Mouse (Mus musculus) lung, embryonic 14.5 days (tissue): ENCODE results near the gene Olfr78. TPM values are rescaled to one million over a fixed set of nuclear protein-coding genes. Genes with fewer than 3 reads are reported as not detected.

Experiments
- ATAC-seq: fragments of 200-750 bp; cut with Nextera tagmentation; 2 replicates; pipeline ENCODE4 v1.8.0; 2017; ENCODE audit warnings: mild to moderate bottlenecking, moderate TSS enrichment, moderate library complexity; ENCODE audit not compliant: insufficient read depth
- DNase-seq: peaks from one replicate; pipeline ENCODE4 v3.0.0-alpha.2; 2015
- H3K27ac ChIP-seq: fragments of 300-500 bp; sonication (generic); 2 replicates; pipeline ENCODE4 v1.5.1; 2014; ENCODE audit warnings: low read depth, mild to moderate bottlenecking, moderate library complexity
- H3K27me3 ChIP-seq: fragments of 300-500 bp; sonication (generic); 2 replicates; pipeline ENCODE4 v1.6.1; 2014; ENCODE audit warnings: low read length, control low read depth; ENCODE audit not compliant: insufficient read depth
- H3K36me3 ChIP-seq: fragments of 300-500 bp; sonication (generic); 2 replicates; pipeline ENCODE4 v1.6.1; 2014; ENCODE audit warnings: control low read depth; ENCODE audit not compliant: insufficient read depth
- H3K4me1 ChIP-seq: fragments of 300-500 bp; sonication (generic); 2 replicates; pipeline ENCODE4 v1.6.1; 2014; ENCODE audit warnings: antibody characterized with exemption, control low read depth; ENCODE audit not compliant: insufficient read depth
- H3K4me2 ChIP-seq: fragments of 300-500 bp; sonication (generic); 2 replicates; pipeline ENCODE4 v1.6.1; 2014; ENCODE audit warnings: mild to moderate bottlenecking
- H3K4me3 ChIP-seq: fragments of 300-500 bp; sonication (generic); 2 replicates; pipeline ENCODE4 v1.5.1; 2014; ENCODE audit warnings: low read depth, low read length
- H3K9ac ChIP-seq: fragments of 300-500 bp; sonication (generic); 2 replicates; pipeline ENCODE4 v1.6.1; 2014
- H3K9me3 ChIP-seq: fragments of 300-500 bp; sonication (generic); 2 replicates; pipeline ENCODE4 v1.6.1; 2016; ENCODE audit warnings: low read depth, low read length, control low read depth
- CTCF ChIP-seq: IDR thresholded peaks from 2 replicates; pipeline ENCODE4 v1.5.1; 2016; ENCODE audit warnings: antibody characterized with exemption, low read depth
- WGBS: fragments of 180-500 bp; shearing (Covaris S2); extraction: QIAGEN DNeasy Blood & Tissue Kit; methylation state at CpG from one replicate; pipeline ENCODE4 v1.1.7; 2014; 5-methylcytosine and 5-hydroxymethylcytosine counted together
- polyA plus RNA-seq: library from polyadenylated mRNA; unstranded; fragments of >200 nt; fragmentation: Nextera tagmentation; extraction: Ambion mirVana; gene quantifications from 2 replicates; pipeline ENCODE4 v1.2.1, GENCODE M21; 2014

Gene Olfr78
- polyA plus RNA-seq, 1 experiment from 2014 or later: 0.09 TPM

DNA sequence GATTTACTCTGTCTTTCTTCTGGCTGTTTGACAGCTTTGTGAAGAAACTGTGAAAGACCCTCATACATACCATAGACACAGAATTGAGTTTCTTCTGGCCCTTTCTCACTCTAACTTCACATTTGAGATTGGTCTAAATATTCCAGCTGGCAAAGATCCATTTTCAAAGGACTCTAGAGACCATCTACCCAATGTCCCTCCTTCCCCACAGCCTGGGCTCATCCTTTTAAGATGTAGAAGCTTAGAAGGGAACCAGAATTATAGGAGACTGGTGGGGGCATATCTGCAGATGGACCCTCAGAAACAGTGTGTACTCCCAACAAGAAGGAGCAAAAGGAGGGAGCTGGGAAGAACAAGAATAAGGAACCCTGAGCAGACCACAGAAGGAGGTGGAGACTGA lies 57.4 kb downstream of the Olfr78 start, which contains the start of gene Olfr558:
TSS of gene Olfr558 (plus strand) at position 301 of the 400 bp plus-strand sequence.
- ATAC-seq (no peak), DNase-seq (no peak)
- Histone ChIP-seq H3K27ac (no peak within 1 kb of the TSS), H3K4me3 (no peak within 1 kb of the TSS), H3K4me2 (no peak within 1 kb of the TSS), H3K4me1 (no peaks in the 10 kb centered on the region), H3K9ac (no peak within 1 kb of the TSS), H3K36me3 (no peaks in the 10 kb centered on the region), H3K27me3 (no peaks in the 10 kb centered on the region), H3K9me3 (no peaks in the 10 kb centered on the region)
- no peak for TF ChIP-seq CTCF

DNA sequence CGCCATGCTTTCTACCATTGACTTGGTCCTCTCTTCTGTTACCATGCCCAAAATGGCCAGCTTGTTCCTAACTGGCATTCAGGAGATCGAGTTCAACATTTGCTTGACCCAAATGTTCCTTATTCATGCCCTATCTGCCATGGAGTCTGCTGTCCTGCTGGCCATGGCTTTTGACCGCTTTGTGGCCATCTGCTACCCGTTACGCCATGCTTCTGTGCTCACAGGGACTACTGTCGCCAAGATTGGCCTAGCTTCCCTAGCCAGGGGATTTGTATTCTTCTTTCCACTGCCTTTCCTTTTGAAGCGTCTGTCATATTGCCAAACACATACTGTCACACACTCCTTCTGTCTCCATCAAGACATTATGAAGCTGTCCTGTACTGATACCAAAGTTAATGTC lies 60.8 kb downstream of the Olfr78 start:
- Histone ChIP-seq H3K4me1 (no peaks in the 10 kb centered on the region), H3K27ac (no peak overlapping the region), H3K9me3 (no peaks in the 10 kb centered on the region), H3K4me2 (no peak overlapping the region), H3K36me3 (no peaks in the 10 kb centered on the region), H3K27me3 (no peaks in the 10 kb centered on the region), H3K4me3 (no peak overlapping the region), H3K9ac (no peak overlapping the region)
- 77% methylated on average over 7 of the region's 7 CpGs for WGBS
- ATAC-seq: no peak
- DNase-seq: no peak
- TF ChIP-seq CTCF: no peak

- no peak for ATAC-seq
- peak; percentile 84 for TF ChIP-seq CTCF
These were observed 63.7 kb downstream of the Olfr78 start, which contains the start of gene Olfr557 for GRCm38 (mm10) chr7:102695358-102696125. Gene Olfr557, plus strand, starts transcription at chr7:102695910.

More at GRCm38 (mm10) chr7:102695358-102696125, 63.7 kb downstream of the Olfr78 start, which contains the start of gene Olfr557:
- Histone ChIP-seq H3K4me3 (no peak within 1 kb of the TSS), H3K4me2 (no peak within 1 kb of the TSS), H3K27ac (no peak within 1 kb of the TSS), H3K4me1 (no peaks in the 10 kb centered on the region), H3K36me3 (no peaks in the 10 kb centered on the region), H3K27me3 (no peaks in the 10 kb centered on the region), H3K9ac (no peak within 1 kb of the TSS), H3K9me3 (no peaks in the 10 kb centered on the region)
- WGBS: 78% methylated on average over 5 of the region's 5 CpGs
- peak; percentile 74 for DNase-seq

Other genes with a start within 250 kb of the Olfr78 start
- gene Olfr547, start 224.7 kb downstream of the Olfr78 start, polyA plus RNA-seq: not detected in 2 replicates
- not detected in 2 replicates for gene Olfr548-ps1, start 218.6 kb downstream of the Olfr78 start, polyA plus RNA-seq
- not detected in 2 replicates for gene Olfr549, start 209.6 kb downstream of the Olfr78 start, polyA plus RNA-seq
- 0.36 and 0.62 TPM in 2 replicates for gene Trim21, start 194.0 kb downstream of the Olfr78 start, polyA plus RNA-seq
- gene Olfr550, start 188.0 kb downstream of the Olfr78 start, polyA plus RNA-seq: not detected in 2 replicates
- not detected in 2 replicates for gene Olfr551, start 167.6 kb downstream of the Olfr78 start, polyA plus RNA-seq
- not detected in 2 replicates for gene Olfr552, start 161.7 kb downstream of the Olfr78 start, polyA plus RNA-seq
- gene Olfr553, start 141.3 kb downstream of the Olfr78 start, polyA plus RNA-seq: not detected in 2 replicates
- gene Olfr554, start 121.0 kb downstream of the Olfr78 start, polyA plus RNA-seq: not detected in 2 replicates
- not detected in 2 replicates for gene Olfr555, start 100.6 kb downstream of the Olfr78 start, polyA plus RNA-seq
- gene Olfr556, start 94.6 kb downstream of the Olfr78 start, polyA plus RNA-seq: not detected in 2 replicates
- gene Trim68, start 72.1 kb downstream of the Olfr78 start, polyA plus RNA-seq: 13.7 and 16.1 TPM in 2 replicates
- not detected in 2 replicates for gene Olfr557, start 63.6 kb downstream of the Olfr78 start, polyA plus RNA-seq
- gene Olfr558, start 57.3 kb downstream of the Olfr78 start, polyA plus RNA-seq: 0.12 TPM in 1 of 2 replicates, not detected in the other
- not detected in 2 replicates for gene Olfr33, start 40.4 kb downstream of the Olfr78 start, polyA plus RNA-seq
- gene Olfr559, start 32.0 kb downstream of the Olfr78 start, polyA plus RNA-seq: not detected in 2 replicates
- gene Olfr560, start 105 bp downstream of the Olfr78 start, polyA plus RNA-seq: not detected in 2 replicates
- gene Olfr561, start 11.8 kb upstream of the Olfr78 start, polyA plus RNA-seq: not detected in 2 replicates
- gene Olfr564, start 44.0 kb upstream of the Olfr78 start, polyA plus RNA-seq: not detected in 2 replicates
- gene Olfr566, start 99.3 kb upstream of the Olfr78 start, polyA plus RNA-seq: not detected in 2 replicates
- not detected in 2 replicates for gene Olfr568, start 117.7 kb upstream of the Olfr78 start, polyA plus RNA-seq
- gene Olfr569, start 131.4 kb upstream of the Olfr78 start, polyA plus RNA-seq: not detected in 2 replicates
- not detected in 2 replicates for gene Olfr570, start 135.1 kb upstream of the Olfr78 start, polyA plus RNA-seq
- gene Olfr571, start 158.1 kb upstream of the Olfr78 start, polyA plus RNA-seq: not detected in 2 replicates
- gene Olfr572, start 164.9 kb upstream of the Olfr78 start, polyA plus RNA-seq: not detected in 2 replicates
- not detected in 2 replicates for gene Olfr573-ps1, start 183.1 kb upstream of the Olfr78 start, polyA plus RNA-seq
- gene Olfr574, start 189.0 kb upstream of the Olfr78 start, polyA plus RNA-seq: not detected in 2 replicates
- gene Olfr575, start 199.3 kb upstream of the Olfr78 start, polyA plus RNA-seq: not detected in 2 replicates
- gene Olfr576, start 203.2 kb upstream of the Olfr78 start, polyA plus RNA-seq: not detected in 2 replicates
- gene Olfr577, start 216.5 kb upstream of the Olfr78 start, polyA plus RNA-seq: not detected in 2 replicates
- gene Olfr578, start 229.9 kb upstream of the Olfr78 start, polyA plus RNA-seq: not detected in 2 replicates